Mouse (Mus musculus) midbrain, embryonic 10.5 days (tissue): Measurements from ENCODE around the gene 9130213A22Rik. TPM values are rescaled to one million over a fixed set of nuclear protein-coding genes. Genes with fewer than 3 reads are reported as not detected.

Experiments used
- DNase-seq: peaks from one replicate; pipeline ENCODE4 v3.0.0-alpha.2; 2017; ENCODE audit warnings: low spot score
- H3K27ac ChIP-seq: fragments of 300-500 bp; sonication (generic); replicated peaks from 2 replicates; pipeline ENCODE4 v1.5.1; 2016; ENCODE audit warnings: mild to moderate bottlenecking
- H3K27me3 ChIP-seq: fragments of 300-500 bp; sonication (generic); 2 replicates; pipeline ENCODE4 v1.6.1; 2016; ENCODE audit warnings: low read depth, mild to moderate bottlenecking; ENCODE audit not compliant: poor library complexity, severe bottlenecking
- H3K36me3 ChIP-seq: fragments of 300-500 bp; sonication (generic); 2 replicates; pipeline ENCODE4 v1.6.1; 2016; ENCODE audit warnings: mild to moderate bottlenecking, moderate library complexity
- H3K4me1 ChIP-seq: fragments of 300-500 bp; sonication (generic); 2 replicates; pipeline ENCODE4 v1.6.1; 2016
- H3K4me3 ChIP-seq: fragments of 300-500 bp; sonication (generic); 2 replicates; pipeline ENCODE4 v1.5.1; 2016; ENCODE audit warnings: mild to moderate bottlenecking, moderate library complexity
- H3K9me3 ChIP-seq: fragments of 300-500 bp; sonication (generic); replicated peaks from 2 replicates; pipeline ENCODE4 v1.6.1; 2016; ENCODE audit warnings: mild to moderate bottlenecking
- WGBS: fragments of 180-500 bp; shearing (Covaris S2); methylation state at CpG from one replicate; pipeline ENCODE4 v1.1.7; 2016; 5-methylcytosine and 5-hydroxymethylcytosine counted together
- polyA plus RNA-seq: library from polyadenylated mRNA; unstranded; fragments of >200 nt; fragmentation: Nextera tagmentation; extraction: Ambion mirVana; gene quantifications from 2 replicates; pipeline ENCODE4 v1.2.1, GENCODE M21; 2016

9130213A22Rik gene
- polyA plus RNA-seq, 1 experiment from 2014 or later: 0.07 TPM

GRCm38 (mm10) chr11:69085608-69086007 lies 36.8 kb downstream of the 9130213A22Rik start:
- Histone ChIP-seq H3K4me3 (no peak overlapping the region), H3K4me1 (peaks cover 38% of the 10 kb centered on the region), H3K9me3 (no peaks in the 10 kb centered on the region), H3K27me3 (no peaks in the 10 kb centered on the region), H3K27ac (no peak overlapping the region), H3K36me3 (peaks cover 12% of the 10 kb centered on the region)
- WGBS: 63% methylated on average over 6 of the region's 6 CpGs
- no peak for DNase-seq

- Histone ChIP-seq H3K27me3 (no peaks in the 10 kb centered on the region), H3K27ac (no peak overlapping the region), H3K4me3 (no peak overlapping the region), H3K36me3 (no peaks in the 10 kb centered on the region), H3K9me3 (no peaks in the 10 kb centered on the region), H3K4me1 (no peaks in the 10 kb centered on the region; the same call in 1 of the 2 replicates)
- 93% methylated on average over 7 of the region's 7 CpGs for WGBS
- DNase-seq: no peak
These were observed 40.8 kb downstream of the 9130213A22Rik start for GRCm38 (mm10) chr11:69081613-69082012.

GRCm38 (mm10) chr11:69080855-69081222 lies 41.5 kb downstream of the 9130213A22Rik start:
- no peak for DNase-seq
- H3K4me1 ChIP-seq: no peaks in the 10 kb centered on the region; the same call in 1 of the 2 replicates
- WGBS: 87% methylated on average over 8 of the region's 8 CpGs

GRCm38 (mm10) chr11:69080102-69080854 lies 42.1 kb downstream of the 9130213A22Rik start:
- 89% methylated on average over 15 of the region's 15 CpGs for WGBS
- Histone ChIP-seq H3K36me3 (no peaks in the 10 kb centered on the region), H3K9me3 (no peaks in the 10 kb centered on the region), H3K27me3 (no peaks in the 10 kb centered on the region), H3K4me1 (no peaks in the 10 kb centered on the region), H3K27ac (no peak overlapping the region), H3K4me3 (no peak overlapping the region)
- DNase-seq: no peak

More at GRCm38 (mm10) chr11:69080855-69081222, 41.5 kb downstream of the 9130213A22Rik start:
- H3K36me3 ChIP-seq: no peaks in the 10 kb centered on the region
- H3K9me3 ChIP-seq: no peaks in the 10 kb centered on the region
- no peaks in the 10 kb centered on the region for H3K27me3 ChIP-seq
- no peak overlapping the region for H3K4me3 ChIP-seq
- H3K27ac ChIP-seq: no peak overlapping the region

- Histone ChIP-seq H3K4me1 (peaks cover 10% of the 10 kb centered on the region), H3K4me3 (no peak overlapping the region), H3K36me3 (no peaks in the 10 kb centered on the region), H3K9me3 (no peaks in the 10 kb centered on the region), H3K27ac (no peak overlapping the region), H3K27me3 (no peaks in the 10 kb centered on the region)
- WGBS: 91% methylated on average over 5 of the region's 5 CpGs
- DNase-seq: no peak
These were observed 43.5 kb downstream of the 9130213A22Rik start for GRCm38 (mm10) chr11:69078805-69079438.

GRCm38 (mm10) chr11:69078041-69078440 lies 44.3 kb downstream of the 9130213A22Rik start:
- Histone ChIP-seq H3K4me1 (peaks cover 10% of the 10 kb centered on the region), H3K27me3 (no peaks in the 10 kb centered on the region)
- WGBS: 82% methylated on average over 6 of the region's 6 CpGs

GRCm38 (mm10) chr11:69077316-69077715 lies 45.1 kb downstream of the 9130213A22Rik start:
- no peak for DNase-seq
- H3K27me3 ChIP-seq: no peaks in the 10 kb centered on the region
- WGBS: 87% methylated on average over 9 of the region's 9 CpGs
- H3K4me1 ChIP-seq: peaks cover 16% of the 10 kb centered on the region
- no peak overlapping the region for H3K4me3 ChIP-seq
- H3K36me3 ChIP-seq: no peaks in the 10 kb centered on the region
- H3K27ac ChIP-seq: no peak overlapping the region
- no peaks in the 10 kb centered on the region for H3K9me3 ChIP-seq

More at GRCm38 (mm10) chr11:69078041-69078440, 44.3 kb downstream of the 9130213A22Rik start:
- no peak overlapping the region for H3K27ac ChIP-seq
- H3K4me3 ChIP-seq: no peak overlapping the region
- no peak for DNase-seq
- no peaks in the 10 kb centered on the region for H3K9me3 ChIP-seq
- H3K36me3 ChIP-seq: no peaks in the 10 kb centered on the region

- no peaks in the 10 kb centered on the region for H3K9me3 ChIP-seq
- H3K27me3 ChIP-seq: no peaks in the 10 kb centered on the region
- peaks cover 23% of the 10 kb centered on the region for H3K4me1 ChIP-seq
- WGBS: 82% methylated on average over 5 of the region's 5 CpGs
- no peak overlapping the region for H3K27ac ChIP-seq
- H3K36me3 ChIP-seq: no peaks in the 10 kb centered on the region
- DNase-seq: no peak
- H3K4me3 ChIP-seq: no peak overlapping the region
These were observed 45.8 kb downstream of the 9130213A22Rik start for GRCm38 (mm10) chr11:69076572-69076971.

- Histone ChIP-seq H3K27ac (no peak overlapping the region), H3K4me1 (peaks cover 30% of the 10 kb centered on the region), H3K36me3 (no peaks in the 10 kb centered on the region), H3K4me3 (no peak overlapping the region), H3K27me3 (no peaks in the 10 kb centered on the region), H3K9me3 (no peaks in the 10 kb centered on the region)
- no peak for DNase-seq
- WGBS: 51% methylated on average over 9 of the region's 9 CpGs
These were observed 46.5 kb downstream of the 9130213A22Rik start for GRCm38 (mm10) chr11:69075764-69076479.

- Histone ChIP-seq H3K27ac (no peak overlapping the region), H3K4me3 (no peak overlapping the region), H3K9me3 (no peaks in the 10 kb centered on the region), H3K4me1 (peaks cover 38% of the 10 kb centered on the region), H3K36me3 (no peaks in the 10 kb centered on the region), H3K27me3 (no peaks in the 10 kb centered on the region)
- WGBS: 40% methylated on average over 2 of the region's 2 CpGs
- no peak for DNase-seq
These were observed 47.7 kb downstream of the 9130213A22Rik start for GRCm38 (mm10) chr11:69074776-69075069.

GRCm38 (mm10) chr11:69073951-69074775 lies 48.2 kb downstream of the 9130213A22Rik start:
- H3K27me3 ChIP-seq: no peaks in the 10 kb centered on the region
- 0 out of 2 replicates have a peak overlapping the region, but pooled peaks have one; percentile 28 for H3K27ac ChIP-seq
- no peaks in the 10 kb centered on the region for H3K9me3 ChIP-seq
- 45% methylated on average over 6 of the region's 6 CpGs for WGBS
- no peaks in the 10 kb centered on the region for H3K36me3 ChIP-seq
- H3K4me3 ChIP-seq: peak overlapping the region; percentile 69; the same call in 1 of the 2 replicates
- DNase-seq: no peak
- H3K4me1 ChIP-seq: peaks cover 44% of the 10 kb centered on the region
